Mouse (Mus musculus): ENCODE data around the gene Cacna2d3. TPM values are rescaled to one million over a fixed set of nuclear protein-coding genes. Genes with fewer than 3 reads are reported as not detected.

Cacna2d3 gene
- polyA plus RNA-seq, 1 experiment from 2014 or later = 3.3 TPM

DNA sequence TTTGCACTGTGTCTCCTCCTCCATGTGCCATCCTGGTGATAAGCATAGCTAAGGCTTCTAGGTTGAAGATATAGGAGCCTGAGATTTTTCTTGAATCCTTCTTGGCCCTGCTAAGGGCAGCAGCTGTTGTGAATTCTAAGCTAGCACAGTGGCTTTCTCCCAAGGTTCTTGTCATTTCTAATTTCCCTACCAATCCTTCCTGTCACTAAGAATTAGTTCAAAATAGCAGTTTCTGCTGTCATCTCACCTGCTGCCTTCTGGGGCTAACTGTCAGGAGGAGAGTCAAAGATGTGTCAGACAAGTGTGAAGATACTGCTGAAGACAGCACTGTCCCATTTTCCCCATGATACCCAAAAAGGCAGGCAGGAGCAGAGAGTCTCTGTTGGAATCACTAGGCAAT, 525.5 kb downstream of the Cacna2d3 start:
- Histone ChIP-seq H3K9me3 (no peaks in the 10 kb centered on the region), H3K36me3 (no peaks in the 10 kb centered on the region), H3K4me3 (replicated peaks) (no peak overlapping the region), H3K4me2 (no peak overlapping the region), H3K27ac (no peak overlapping the region), H3K4me1 (replicated peaks) (no peaks in the 10 kb centered on the region), H3K27me3 (no peaks in the 10 kb centered on the region), H3K9ac (replicated peaks) (no peak overlapping the region)
- no peak for ATAC-seq (ENCODE audit: insufficient number of reproducible peaks, insufficient read depth, low FRiP score, low TSS enrichment, low read depth)

DNA sequence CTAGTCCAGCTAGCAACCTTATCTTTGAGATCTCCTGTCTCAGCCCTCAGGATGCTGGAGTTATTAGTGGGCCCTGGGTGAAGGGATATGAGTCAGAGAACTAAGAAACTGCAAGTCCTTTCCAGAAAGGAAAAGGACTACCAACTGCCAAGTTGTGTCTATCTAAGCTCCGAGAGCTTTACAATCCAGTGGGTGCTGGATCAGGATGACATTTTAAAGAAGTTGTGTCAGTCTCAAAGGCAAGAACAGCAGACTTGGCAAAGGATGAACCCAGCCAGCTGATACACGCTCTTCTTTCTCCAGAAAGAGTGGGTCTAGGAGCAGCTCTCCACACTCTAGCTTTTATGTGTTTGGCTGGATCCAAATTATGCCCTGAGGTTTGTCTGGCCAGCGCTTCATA, 530.2 kb downstream of the Cacna2d3 start:
- Histone ChIP-seq H3K9me3 (no peaks in the 10 kb centered on the region), H3K27ac (no peak overlapping the region), H3K4me3 (replicated peaks) (no peak overlapping the region), H3K9ac (replicated peaks) (no peak overlapping the region), H3K27me3 (no peaks in the 10 kb centered on the region), H3K4me2 (no peak overlapping the region), H3K36me3 (no peaks in the 10 kb centered on the region), H3K4me1 (replicated peaks) (no peaks in the 10 kb centered on the region)
- no peak for ATAC-seq (ENCODE audit: insufficient number of reproducible peaks, insufficient read depth, low FRiP score, low TSS enrichment, low read depth)
- 94% methylated on average over 3 of the region's 3 CpGs for WGBS

DNA sequence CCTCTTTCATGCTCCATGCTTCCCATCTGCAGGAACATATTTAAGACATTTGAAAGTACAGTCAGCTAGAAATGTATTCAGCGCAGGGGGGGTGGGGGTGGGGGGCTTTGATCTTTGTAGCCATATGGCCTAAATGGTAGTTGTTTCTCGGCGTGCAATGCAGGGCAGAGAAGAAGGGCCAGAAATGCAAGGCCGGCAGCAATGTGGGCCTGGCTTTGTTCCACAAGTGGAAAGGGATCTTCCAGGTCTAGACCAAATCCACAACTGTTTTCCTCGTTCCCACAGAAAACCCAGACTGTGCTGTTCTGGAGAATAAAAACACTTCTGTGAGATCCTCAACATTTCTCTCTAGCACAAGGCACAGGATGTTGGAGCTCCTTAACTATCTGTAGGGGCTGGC, 537.9 kb downstream of the Cacna2d3 start:
- Histone ChIP-seq H3K27me3 (no peaks in the 10 kb centered on the region), H3K27ac (no peak overlapping the region), H3K9me3 (no peaks in the 10 kb centered on the region), H3K4me1 (replicated peaks) (peaks cover 9% of the 10 kb centered on the region), H3K36me3 (no peaks in the 10 kb centered on the region), H3K9ac (replicated peaks) (no peak overlapping the region), H3K4me3 (replicated peaks) (no peak overlapping the region), H3K4me2 (no peak overlapping the region)
- ATAC-seq (ENCODE audit: insufficient number of reproducible peaks, insufficient read depth, low FRiP score, low TSS enrichment, low read depth) = no peak
- WGBS = 61% methylated on average over 5 of the region's 5 CpGs

DNA sequence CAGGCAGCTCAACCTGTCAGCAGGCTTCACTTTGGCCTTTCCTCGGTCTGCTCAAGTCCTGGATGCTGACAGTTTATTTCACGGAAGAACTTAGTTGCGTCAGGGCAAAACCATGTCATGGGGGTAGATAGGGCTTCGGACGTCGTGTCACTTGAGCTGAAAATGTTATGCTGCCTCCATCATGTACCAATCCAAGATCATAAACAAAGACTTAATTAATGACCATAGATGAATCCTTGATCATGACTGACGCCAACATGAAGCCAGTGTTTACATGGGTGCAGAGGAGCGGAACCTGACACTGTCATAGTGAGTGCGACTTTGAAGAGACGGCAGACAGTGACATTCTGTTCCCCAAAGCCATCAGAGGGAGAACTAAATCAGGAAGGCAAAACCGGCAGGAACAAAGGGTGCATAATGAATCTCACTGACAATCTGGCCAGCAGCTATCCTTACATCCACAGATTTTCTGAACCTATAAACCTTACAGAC, 542.2 kb downstream of the Cacna2d3 start:
- Histone ChIP-seq H3K36me3 (no peaks in the 10 kb centered on the region), H3K27ac (no peak overlapping the region), H3K9ac (replicated peaks) (no peak overlapping the region), H3K4me2 (no peak overlapping the region), H3K9me3 (no peaks in the 10 kb centered on the region), H3K4me3 (replicated peaks) (no peak overlapping the region), H3K4me1 (replicated peaks) (peaks cover 12% of the 10 kb centered on the region), H3K27me3 (no peaks in the 10 kb centered on the region)
- WGBS = 77% methylated on average over 11 of the region's 11 CpGs
- no peak for ATAC-seq (ENCODE audit: insufficient number of reproducible peaks, insufficient read depth, low FRiP score, low TSS enrichment, low read depth)

DNA sequence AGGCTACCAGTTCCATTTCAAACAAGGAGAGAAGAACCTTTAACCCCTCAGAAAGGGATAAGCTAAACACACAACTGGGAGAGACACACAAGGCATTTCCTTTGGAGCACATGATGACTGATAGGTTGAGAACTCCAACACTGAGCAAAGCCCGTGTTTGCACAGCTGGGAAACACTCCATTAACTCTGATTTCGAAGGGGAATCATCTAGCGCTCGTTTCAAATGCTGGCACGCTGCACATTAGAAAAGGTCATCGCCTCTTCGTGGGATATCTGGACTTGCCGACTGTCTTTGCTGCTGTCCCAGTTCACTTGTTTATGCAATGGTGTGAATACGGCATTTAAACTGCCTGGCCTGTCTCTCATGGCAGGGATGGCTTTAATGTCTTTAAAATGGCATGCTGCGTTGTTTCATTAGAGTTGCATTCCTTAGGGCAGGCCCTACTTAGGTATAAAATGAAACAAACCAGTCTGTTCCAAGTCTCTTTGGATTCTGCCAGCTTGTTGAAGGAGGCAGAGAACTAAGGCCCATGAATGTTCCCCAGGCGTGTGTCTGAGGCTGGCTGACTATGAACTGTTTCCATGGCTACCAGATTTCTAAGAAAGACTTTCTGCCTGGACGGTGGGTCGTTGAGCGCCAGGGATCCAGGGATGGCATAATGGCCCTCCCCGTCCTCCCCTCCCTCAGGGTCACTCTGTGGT, 542.8 kb downstream of the Cacna2d3 start:
- whole genome bisulfite sequencing = 52% methylated on average over 15 of the region's 15 CpGs
- Histone ChIP-seq H3K4me2 (no peak overlapping the region), H3K9ac (replicated peaks) (no peak overlapping the region), H3K27ac (no peak overlapping the region), H3K36me3 (no peaks in the 10 kb centered on the region), H3K4me1 (replicated peaks) (peaks cover 12% of the 10 kb centered on the region), H3K4me3 (replicated peaks) (no peak overlapping the region), H3K9me3 (no peaks in the 10 kb centered on the region), H3K27me3 (no peaks in the 10 kb centered on the region)
- ATAC-seq (ENCODE audit: insufficient number of reproducible peaks, insufficient read depth, low FRiP score, low TSS enrichment, low read depth) = no peak

DNA sequence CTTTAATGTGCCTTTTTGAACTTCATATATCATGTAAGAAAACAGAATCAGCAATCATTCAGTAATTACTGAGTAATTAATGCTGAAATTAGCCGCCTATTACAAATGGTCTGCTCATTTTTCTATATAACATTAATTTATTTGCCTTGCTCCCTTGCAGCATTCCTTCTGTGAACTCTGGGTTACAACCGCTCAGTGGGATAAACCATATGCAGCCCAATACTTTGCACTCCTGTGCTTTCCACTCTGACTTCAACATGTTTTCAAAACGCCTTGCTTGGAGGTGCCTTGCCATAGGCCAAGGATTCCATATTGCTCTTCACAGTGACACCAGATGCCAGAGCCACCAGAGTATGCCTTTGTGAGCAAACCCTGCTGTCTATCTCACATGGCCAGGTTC, 546.9 kb downstream of the Cacna2d3 start:
- H3K4me3 ChIP-seq (replicated peaks) = no peak overlapping the region
- 79% methylated on average over 3 of the region's 3 CpGs for WGBS

DNA sequence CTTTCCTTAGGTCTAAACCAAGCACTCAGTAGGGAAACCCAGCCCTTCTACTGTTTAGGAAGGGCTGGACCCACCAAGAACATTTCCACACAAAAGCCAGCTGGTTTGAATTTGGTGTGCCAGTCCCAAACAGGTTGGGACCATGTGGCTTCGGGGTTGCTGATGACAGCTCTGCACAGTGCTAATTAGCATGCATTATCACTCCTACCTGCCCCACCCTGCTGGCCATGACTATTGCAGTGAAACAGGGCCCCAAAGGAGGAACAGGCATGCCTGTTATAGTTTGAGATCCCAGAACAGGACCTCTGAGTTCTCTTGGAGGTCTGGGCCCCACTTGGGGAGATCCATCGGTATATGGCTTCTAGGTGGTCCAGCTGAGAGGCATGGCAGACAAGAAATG, 549.5 kb downstream of the Cacna2d3 start:
- no peak for ATAC-seq (ENCODE audit: insufficient number of reproducible peaks, insufficient read depth, low FRiP score, low TSS enrichment, low read depth)
- Histone ChIP-seq H3K9me3 (no peaks in the 10 kb centered on the region), H3K4me1 (replicated peaks) (no peaks in the 10 kb centered on the region), H3K27ac (no peak overlapping the region), H3K4me2 (no peak overlapping the region), H3K4me3 (replicated peaks) (no peak overlapping the region), H3K27me3 (no peaks in the 10 kb centered on the region), H3K36me3 (no peaks in the 10 kb centered on the region), H3K9ac (replicated peaks) (no peak overlapping the region)
- 49% methylated on average over 2 of the region's 2 CpGs for WGBS

More for the DNA sequence above, 546.9 kb downstream of the Cacna2d3 start:
- Histone ChIP-seq H3K9ac (replicated peaks) (no peak overlapping the region), H3K4me2 (no peak overlapping the region), H3K36me3 (no peaks in the 10 kb centered on the region), H3K27ac (no peak overlapping the region), H3K9me3 (no peaks in the 10 kb centered on the region), H3K27me3 (no peaks in the 10 kb centered on the region), H3K4me1 (replicated peaks) (peaks cover 10% of the 10 kb centered on the region)
- no peak for ATAC-seq (ENCODE audit: insufficient number of reproducible peaks, insufficient read depth, low FRiP score, low TSS enrichment, low read depth)

DNA sequence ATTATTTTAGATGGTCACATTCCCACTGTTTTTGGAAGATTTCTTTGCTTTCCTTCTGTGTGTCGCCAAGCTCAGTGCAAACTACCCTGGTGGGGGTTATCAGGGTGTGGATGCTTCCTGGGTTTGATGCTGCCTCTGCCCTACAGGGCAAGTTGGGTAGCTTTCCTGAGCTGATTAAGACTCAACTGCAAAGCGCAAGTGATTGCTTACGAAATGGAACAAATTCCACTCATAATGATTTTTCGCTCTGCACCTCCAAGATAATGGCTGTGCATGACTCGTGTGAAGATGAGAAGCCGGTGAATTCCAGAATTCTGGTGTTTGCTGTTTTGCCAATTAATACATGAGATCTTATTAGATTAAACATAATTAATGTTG, 557.0 kb downstream of the Cacna2d3 start:
- ATAC-seq (ENCODE audit: insufficient number of reproducible peaks, insufficient read depth, low FRiP score, low TSS enrichment, low read depth) = no peak
- H3K4me1 ChIP-seq (replicated peaks) = peaks cover 9% of the 10 kb centered on the region
- WGBS = 51% methylated on average over 6 of the region's 6 CpGs

DNA sequence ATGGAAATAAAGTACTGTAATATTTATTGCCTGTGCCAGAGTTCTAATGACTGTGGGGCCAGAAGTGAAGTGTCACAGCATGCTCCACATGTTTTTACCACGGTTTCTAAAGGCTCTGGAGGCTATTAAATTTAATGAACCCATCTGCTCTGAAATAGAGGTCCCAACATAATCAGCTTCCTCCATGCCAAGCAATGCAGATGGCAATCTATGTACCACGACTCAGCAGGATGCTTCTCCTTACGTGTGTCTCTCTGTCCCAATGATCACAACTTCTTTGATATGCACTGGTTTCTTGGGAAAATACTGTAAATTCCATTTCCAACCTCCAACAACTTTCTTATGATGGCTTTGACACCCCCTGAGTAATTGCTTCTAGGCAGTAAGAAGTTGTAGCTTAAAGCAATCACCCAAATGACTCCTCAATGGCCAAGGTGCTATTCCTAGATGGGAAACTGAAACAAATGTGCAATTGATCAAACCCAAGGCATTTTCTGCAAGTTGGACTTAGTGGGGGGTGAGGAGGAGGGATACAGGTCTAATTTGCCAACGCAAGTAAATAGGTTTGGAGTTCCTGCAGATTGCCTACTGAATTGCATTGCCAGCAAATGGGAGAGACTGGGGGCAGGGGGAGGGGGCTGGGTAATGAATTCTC, 557.5 kb downstream of the Cacna2d3 start:
- no peak overlapping the region for H3K4me2 ChIP-seq
- peaks cover 9% of the 10 kb centered on the region for H3K4me1 ChIP-seq (replicated peaks)
- 14% methylated on average over 4 of the region's 4 CpGs for WGBS
- H3K4me3 ChIP-seq (replicated peaks) = no peak overlapping the region
- no peak overlapping the region for H3K9ac ChIP-seq (replicated peaks)
- no peak for ATAC-seq (ENCODE audit: insufficient number of reproducible peaks, insufficient read depth, low FRiP score, low TSS enrichment, low read depth)
- H3K27ac ChIP-seq = no peak overlapping the region
- H3K36me3 ChIP-seq = no peaks in the 10 kb centered on the region
- H3K9me3 ChIP-seq = no peaks in the 10 kb centered on the region; the same call in 1 of the 2 replicates
- H3K27me3 ChIP-seq = no peaks in the 10 kb centered on the region

More for the DNA sequence above, 557.0 kb downstream of the Cacna2d3 start:
- Histone ChIP-seq H3K9me3 (no peaks in the 10 kb centered on the region), H3K4me2 (no peak overlapping the region), H3K27me3 (no peaks in the 10 kb centered on the region), H3K27ac (no peak overlapping the region), H3K36me3 (no peaks in the 10 kb centered on the region), H3K9ac (replicated peaks) (no peak overlapping the region), H3K4me3 (replicated peaks) (no peak overlapping the region)

DNA sequence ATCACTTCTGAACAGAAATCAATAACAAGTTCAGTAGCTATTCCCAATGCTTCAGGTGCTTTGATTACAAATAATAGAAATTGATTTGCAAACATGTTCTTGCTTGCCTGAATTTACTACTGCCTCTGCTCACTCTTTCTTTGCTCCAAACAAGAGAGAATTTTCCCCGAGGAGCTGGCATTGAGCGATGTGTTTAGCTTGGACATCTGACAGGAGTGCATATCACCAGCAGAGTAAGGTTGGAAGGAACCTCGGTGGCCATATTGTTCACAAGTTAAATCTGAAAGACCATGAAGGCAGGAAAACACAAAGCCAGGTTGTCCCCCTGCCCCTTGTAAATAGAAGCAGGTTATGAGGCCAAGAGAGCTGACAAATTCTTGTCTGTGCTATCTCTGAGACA, 561.9 kb downstream of the Cacna2d3 start:
- 91% methylated on average over 3 of the region's 3 CpGs for WGBS
- no peak overlapping the region for H3K4me3 ChIP-seq (replicated peaks)
- H3K4me1 ChIP-seq (replicated peaks) = peaks cover 15% of the 10 kb centered on the region
- no peak for ATAC-seq (ENCODE audit: insufficient number of reproducible peaks, insufficient read depth, low FRiP score, low TSS enrichment, low read depth)
- no peak overlapping the region for H3K4me2 ChIP-seq
- no peaks in the 10 kb centered on the region for H3K36me3 ChIP-seq
- no peak overlapping the region for H3K27ac ChIP-seq
- H3K9me3 ChIP-seq = peaks cover 6% of the 10 kb centered on the region; the same call in 1 of the 2 replicates
- H3K27me3 ChIP-seq = no peaks in the 10 kb centered on the region
- no peak overlapping the region for H3K9ac ChIP-seq (replicated peaks)

DNA sequence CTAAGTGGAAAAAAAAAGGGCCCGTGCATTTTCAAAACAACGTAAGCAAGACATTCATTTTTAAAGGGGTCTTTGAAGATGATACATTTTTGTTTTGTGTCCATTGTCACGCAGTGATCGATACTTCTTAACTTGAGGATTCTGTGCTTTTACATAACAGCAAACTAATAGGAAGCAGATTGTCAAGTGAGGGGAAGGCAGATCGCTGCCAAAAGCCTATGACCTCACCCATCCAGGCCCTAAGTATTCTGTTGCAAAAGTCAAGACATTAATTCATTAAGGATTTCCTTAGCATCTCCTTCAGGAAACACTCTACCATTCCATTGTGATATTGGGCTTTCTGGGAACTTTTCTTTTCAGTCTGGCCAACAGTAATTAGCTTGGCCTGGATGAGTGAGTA, 564.6 kb downstream of the Cacna2d3 start:
- H3K4me2 ChIP-seq = no peak overlapping the region
- H3K9ac ChIP-seq (replicated peaks) = no peak overlapping the region
- H3K27ac ChIP-seq = no peak overlapping the region
- H3K27me3 ChIP-seq = no peaks in the 10 kb centered on the region
- peaks cover 6% of the 10 kb centered on the region; the same call in 1 of the 2 replicates for H3K9me3 ChIP-seq
- no peak overlapping the region for H3K4me3 ChIP-seq (replicated peaks)
- 66% methylated on average over 5 of the region's 5 CpGs for WGBS
- peaks cover 6% of the 10 kb centered on the region for H3K4me1 ChIP-seq (replicated peaks)
- H3K36me3 ChIP-seq = no peaks in the 10 kb centered on the region
- ATAC-seq (ENCODE audit: insufficient number of reproducible peaks, insufficient read depth, low FRiP score, low TSS enrichment, low read depth) = no peak

DNA sequence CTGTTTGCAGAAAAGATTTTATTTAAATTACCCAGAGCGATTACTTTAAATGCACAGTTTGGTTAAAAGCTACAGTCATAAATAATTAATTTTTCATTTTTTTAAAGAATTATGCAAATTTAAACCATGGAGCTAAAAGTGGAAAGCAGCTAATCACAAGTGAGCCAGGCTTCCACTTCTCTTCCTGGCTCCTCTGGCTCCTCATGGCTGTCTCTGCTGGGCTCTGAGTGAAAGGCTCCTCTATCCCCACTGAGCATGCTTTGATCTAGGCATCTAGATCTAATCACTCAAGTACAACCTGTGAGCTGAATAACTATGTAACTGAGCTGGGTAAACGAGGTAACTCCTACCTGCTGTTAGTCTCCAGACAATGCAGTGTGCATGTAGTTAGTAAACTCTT, 577.5 kb downstream of the Cacna2d3 start:
- ATAC-seq (ENCODE audit: insufficient number of reproducible peaks, insufficient read depth, low FRiP score, low TSS enrichment, low read depth) = no peak
- no peak overlapping the region for H3K4me2 ChIP-seq
- WGBS = 61% methylated on average over 2 of the region's 2 CpGs
- no peaks in the 10 kb centered on the region for H3K36me3 ChIP-seq
- no peak overlapping the region for H3K4me3 ChIP-seq (replicated peaks)
- H3K4me1 ChIP-seq (replicated peaks) = no peaks in the 10 kb centered on the region
- H3K27me3 ChIP-seq = no peaks in the 10 kb centered on the region
- H3K27ac ChIP-seq = no peak overlapping the region
- no peaks in the 10 kb centered on the region for H3K9me3 ChIP-seq
- no peak overlapping the region for H3K9ac ChIP-seq (replicated peaks)
